Mouse (Mus musculus): ENCODE results near the gene Pitpnm2. TPM values are rescaled to one million over a fixed set of nuclear protein-coding genes. Genes with fewer than 3 reads are reported as not detected.
A peak's percentile ranks its signal among the peaks of the same experiment; 100 is the strongest.

Pitpnm2 gene
- polyA plus RNA-seq, 1 experiment from 2014 or later, result 8.9 TPM

- no peak for ATAC-seq (ENCODE audit: low FRiP score)
- H3K27ac ChIP-seq, result 0 out of 2 replicates have a peak overlapping the region, but pooled peaks have one; percentile 31
- no peaks in the 10 kb centered on the region for H3K27me3 ChIP-seq
- no peak overlapping the region for H3K9ac ChIP-seq
- H3K4me2 ChIP-seq, result no peak overlapping the region
- H3K4me1 ChIP-seq, result no peaks in the 10 kb centered on the region
- 94% methylated on average over 11 of the region's 11 CpGs for WGBS
- no peak overlapping the region for H3K4me3 ChIP-seq (replicated peaks)
- H3K36me3 ChIP-seq (replicated peaks), result peaks cover 76% of the 10 kb centered on the region
- no peaks in the 10 kb centered on the region for H3K9me3 ChIP-seq
Observed at GRCm38 (mm10) chr5:124125093-124125492, 124.5 kb downstream of the Pitpnm2 start.

- WGBS, result 89% methylated on average over 18 of the region's 18 CpGs
- Histone ChIP-seq H3K27me3 (no peaks in the 10 kb centered on the region), H3K9ac (no peak overlapping the region), H3K36me3 (replicated peaks) (peaks cover 86% of the 10 kb centered on the region), H3K4me3 (replicated peaks) (no peak overlapping the region), H3K27ac (no peak overlapping the region), H3K4me1 (peaks cover 6% of the 10 kb centered on the region), H3K9me3 (no peaks in the 10 kb centered on the region), H3K4me2 (no peak overlapping the region)
- ATAC-seq (ENCODE audit: low FRiP score), result no peak
Observed at GRCm38 (mm10) chr5:124122357-124122756, 127.2 kb downstream of the Pitpnm2 start.

GRCm38 (mm10) chr5:124119204-124119603 is 130.4 kb downstream of the Pitpnm2 start:
- no peaks in the 10 kb centered on the region for H3K27me3 ChIP-seq
- no peak overlapping the region for H3K4me2 ChIP-seq
- no peak for ATAC-seq (ENCODE audit: low FRiP score)
- H3K36me3 ChIP-seq (replicated peaks), result peaks cover 72% of the 10 kb centered on the region
- H3K4me3 ChIP-seq (replicated peaks), result no peak overlapping the region
- no peaks in the 10 kb centered on the region for H3K9me3 ChIP-seq
- H3K9ac ChIP-seq, result no peak overlapping the region
- no peak overlapping the region for H3K27ac ChIP-seq
- WGBS, result 77% methylated on average over 5 of the region's 5 CpGs
- H3K4me1 ChIP-seq, result peaks cover 24% of the 10 kb centered on the region

- Histone ChIP-seq H3K4me1 (peaks cover 40% of the 10 kb centered on the region), H3K9ac (peak within 1 kb of the TSS; percentile 93), H3K4me2 (peak within 1 kb of the TSS; percentile 88), H3K36me3 (replicated peaks) (peaks cover 47% of the 10 kb centered on the region), H3K27me3 (no peaks in the 10 kb centered on the region), H3K9me3 (no peaks in the 10 kb centered on the region), H3K4me3 (replicated peaks) (peak within 1 kb of the TSS; percentile 94), H3K27ac (peak within 1 kb of the TSS; percentile 82)
- peak; percentile 9; the same call in 1 of the 2 replicates for ATAC-seq (ENCODE audit: low FRiP score)
- 2% methylated on average over 57 of the region's 64 CpGs for WGBS
Observed at GRCm38 (mm10) chr5:124115990-124116845, 133.3 kb downstream of the Pitpnm2 start, which contains the start of gene Arl6ip4. Gene Arl6ip4 (plus strand): TSS chr5:124116089.

- Histone ChIP-seq H3K9me3 (no peaks in the 10 kb centered on the region), H3K4me3 (replicated peaks) (peak overlapping the region; percentile 94), H3K9ac (peak overlapping the region; percentile 93), H3K27ac (peak overlapping the region; percentile 82; the same call in 1 of the 2 replicates), H3K4me1 (peaks cover 44% of the 10 kb centered on the region), H3K27me3 (no peaks in the 10 kb centered on the region), H3K4me2 (peak overlapping the region; percentile 88), H3K36me3 (replicated peaks) (peaks cover 41% of the 10 kb centered on the region)
- ATAC-seq (ENCODE audit: low FRiP score), result no peak
- WGBS, result 24% methylated on average over 7 of the region's 7 CpGs
Observed at GRCm38 (mm10) chr5:124115531-124115930, 134.0 kb downstream of the Pitpnm2 start.

- Histone ChIP-seq H3K4me2 (no peak overlapping the region), H3K36me3 (replicated peaks) (peaks cover 30% of the 10 kb centered on the region), H3K9me3 (no peaks in the 10 kb centered on the region), H3K9ac (no peak overlapping the region), H3K4me1 (peaks cover 44% of the 10 kb centered on the region), H3K4me3 (replicated peaks) (no peak overlapping the region), H3K27me3 (no peaks in the 10 kb centered on the region), H3K27ac (no peak overlapping the region)
- 91% methylated on average over 24 of the region's 24 CpGs for WGBS
- ATAC-seq (ENCODE audit: low FRiP score), result no peak
Observed at GRCm38 (mm10) chr5:124114276-124115025, 135.1 kb downstream of the Pitpnm2 start.

- peaks cover 44% of the 10 kb centered on the region for H3K4me1 ChIP-seq
- H3K27me3 ChIP-seq, result no peaks in the 10 kb centered on the region
- WGBS, result 13% methylated on average over 14 of the region's 14 CpGs
- H3K4me3 ChIP-seq (replicated peaks), result peak overlapping the region; percentile 85
- no peak for ATAC-seq (ENCODE audit: low FRiP score)
- H3K4me2 ChIP-seq, result peak overlapping the region; percentile 93
- peak overlapping the region; percentile 80 for H3K9ac ChIP-seq
- no peak overlapping the region for H3K27ac ChIP-seq
- H3K9me3 ChIP-seq, result no peaks in the 10 kb centered on the region
- H3K36me3 ChIP-seq (replicated peaks), result peaks cover 16% of the 10 kb centered on the region
Observed at GRCm38 (mm10) chr5:124113030-124113429, 136.5 kb downstream of the Pitpnm2 start.

GRCm38 (mm10) chr5:124112531-124112930 is 137.0 kb downstream of the Pitpnm2 start:
- Histone ChIP-seq H3K4me3 (replicated peaks) (peak overlapping the region; percentile 85), H3K9ac (peak overlapping the region; percentile 80), H3K36me3 (replicated peaks) (peaks cover 11% of the 10 kb centered on the region), H3K27me3 (no peaks in the 10 kb centered on the region), H3K4me1 (peaks cover 40% of the 10 kb centered on the region), H3K9me3 (no peaks in the 10 kb centered on the region), H3K4me2 (peak overlapping the region; percentile 93), H3K27ac (peak overlapping the region; percentile 85; the same call in 1 of the 2 replicates)
- 3% methylated on average over 18 of the region's 18 CpGs for WGBS
- ATAC-seq (ENCODE audit: low FRiP score), result no peak; the same call in 1 of the 2 replicates

GRCm38 (mm10) chr5:124111742-124112497 is 137.6 kb downstream of the Pitpnm2 start, which contains the start of gene Ogfod2:
Gene Ogfod2 (plus strand): TSS chr5:124112297.
- Histone ChIP-seq H3K27me3 (no peaks in the 10 kb centered on the region), H3K9me3 (no peaks in the 10 kb centered on the region), H3K4me1 (peaks cover 34% of the 10 kb centered on the region), H3K4me2 (peak within 1 kb of the TSS; percentile 93), H3K27ac (peak within 1 kb of the TSS; percentile 85), H3K9ac (peak within 1 kb of the TSS; percentile 80), H3K36me3 (replicated peaks) (peaks cover 4% of the 10 kb centered on the region; the same call in 1 of the 2 replicates), H3K4me3 (replicated peaks) (peak within 1 kb of the TSS; percentile 85)
- peak; percentile 96 for ATAC-seq (ENCODE audit: low FRiP score)
- WGBS, result under 1% methylated on average over 66 of the region's 66 CpGs

- Histone ChIP-seq H3K36me3 (replicated peaks) (0 out of 2 replicates have a peak, but pooled peaks cover 4% of the 10 kb centered on the region), H3K27me3 (no peaks in the 10 kb centered on the region), H3K4me2 (peak overlapping the region; percentile 93), H3K4me3 (replicated peaks) (peak overlapping the region; percentile 85), H3K9ac (peak overlapping the region; percentile 80), H3K9me3 (no peaks in the 10 kb centered on the region), H3K27ac (peak overlapping the region; percentile 85), H3K4me1 (peaks cover 28% of the 10 kb centered on the region)
- no peak; the same call in 1 of the 2 replicates for ATAC-seq (ENCODE audit: low FRiP score)
- whole genome bisulfite sequencing, result 23% methylated on average over 17 of the region's 17 CpGs
Observed at GRCm38 (mm10) chr5:124111077-124111741, 138.4 kb downstream of the Pitpnm2 start.

- ATAC-seq (ENCODE audit: low FRiP score), result no peak
- Histone ChIP-seq H3K4me2 (no peak overlapping the region), H3K27ac (no peak overlapping the region), H3K4me3 (replicated peaks) (no peak overlapping the region), H3K9ac (no peak overlapping the region), H3K9me3 (no peaks in the 10 kb centered on the region), H3K27me3 (no peaks in the 10 kb centered on the region), H3K4me1 (no peaks in the 10 kb centered on the region), H3K36me3 (replicated peaks) (no peaks in the 10 kb centered on the region)
- WGBS, result 96% methylated on average over 9 of the region's 9 CpGs
Observed at GRCm38 (mm10) chr5:124103552-124103951, 146.0 kb downstream of the Pitpnm2 start.

Measured in forebrain, embryonic 12.5 days (tissue).